Mouse (Mus musculus): ENCODE data around the gene Cldn15.
"Not testable (repeated sequence)": the region's sequence is repeated elsewhere in the genome, so short reads cannot be mapped to it uniquely, and the experiment has no call there.

The Cldn15 gene

DNA sequence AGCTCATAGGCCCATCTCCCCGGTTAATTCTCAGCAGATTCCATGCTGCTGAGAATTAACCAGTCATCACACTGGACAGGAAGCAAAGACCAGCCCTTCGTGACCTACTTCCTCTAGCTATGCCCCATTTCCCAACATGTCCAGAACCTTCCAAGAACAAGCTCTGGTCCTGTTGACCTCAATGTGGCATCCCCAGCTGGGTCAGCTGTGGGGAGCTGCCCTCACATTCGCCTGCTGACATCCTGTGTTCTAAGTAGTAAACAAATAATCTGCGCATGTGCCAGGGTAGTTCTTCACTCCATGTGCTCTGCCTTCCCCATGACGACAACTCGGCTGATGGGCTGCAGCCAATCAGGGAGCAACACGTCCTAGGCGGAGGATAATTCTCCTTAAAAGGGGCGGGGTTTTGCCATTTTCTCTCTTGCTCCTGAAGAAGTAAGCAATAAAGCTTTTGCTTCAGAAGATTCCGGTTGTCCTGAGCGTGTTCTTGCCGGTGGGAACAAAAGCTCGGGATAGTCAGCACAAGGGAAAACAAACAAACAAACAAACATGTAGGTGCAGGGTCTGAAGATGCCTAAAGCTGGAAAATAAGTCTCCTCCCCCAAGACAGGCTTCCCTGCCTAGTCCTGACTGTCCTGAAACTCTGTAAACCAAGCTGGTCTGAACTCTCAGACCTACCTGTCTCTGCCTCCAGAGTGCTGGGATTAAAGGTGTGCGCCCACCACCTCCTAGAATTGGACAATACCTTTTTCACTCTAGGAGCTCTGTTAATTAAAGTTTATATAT, 16.7 kb upstream of the Cldn15 start:
- DNase-seq = not testable (repeated sequence)

DNA sequence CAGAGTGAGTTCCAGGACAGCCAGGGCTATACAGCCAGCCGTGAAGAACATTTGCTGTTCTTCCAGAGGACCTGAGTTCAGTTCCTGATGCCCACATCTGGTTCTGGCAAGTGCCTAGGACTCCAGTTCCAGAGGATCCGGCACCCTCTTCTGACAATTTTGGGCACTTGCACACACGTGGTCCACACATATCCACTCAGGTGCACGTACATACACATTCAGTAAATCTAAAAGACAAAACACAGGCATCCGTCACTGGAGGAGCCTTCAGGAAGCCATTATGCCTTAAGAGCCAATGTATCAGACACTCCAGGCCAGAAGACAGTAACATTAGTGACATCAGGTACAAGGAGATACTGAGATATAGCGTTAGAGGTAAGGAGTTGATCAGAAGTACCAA, 15.9 kb upstream of the Cldn15 start:
- DNase-seq = no peak

DNA sequence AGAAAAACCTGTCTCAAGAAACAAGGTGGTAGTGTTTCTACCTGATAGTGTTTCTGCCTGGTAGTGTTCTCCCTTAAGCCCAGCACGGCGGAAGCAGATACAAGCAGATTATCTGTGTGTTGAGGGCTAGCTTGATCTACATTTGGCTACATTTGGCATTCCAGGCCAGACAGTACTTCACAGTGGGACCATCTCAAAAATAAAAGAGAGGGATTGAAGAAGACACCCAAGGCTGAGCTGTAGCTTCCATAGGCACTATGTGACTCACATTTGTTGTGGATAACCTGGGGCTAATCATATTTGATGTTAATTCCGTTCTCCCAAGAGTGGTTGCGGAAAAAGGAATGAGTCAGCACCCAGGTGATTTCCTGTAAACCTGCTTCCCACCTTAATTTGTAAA, 14.3 kb upstream of the Cldn15 start:
- no peak for DNase-seq

DNA sequence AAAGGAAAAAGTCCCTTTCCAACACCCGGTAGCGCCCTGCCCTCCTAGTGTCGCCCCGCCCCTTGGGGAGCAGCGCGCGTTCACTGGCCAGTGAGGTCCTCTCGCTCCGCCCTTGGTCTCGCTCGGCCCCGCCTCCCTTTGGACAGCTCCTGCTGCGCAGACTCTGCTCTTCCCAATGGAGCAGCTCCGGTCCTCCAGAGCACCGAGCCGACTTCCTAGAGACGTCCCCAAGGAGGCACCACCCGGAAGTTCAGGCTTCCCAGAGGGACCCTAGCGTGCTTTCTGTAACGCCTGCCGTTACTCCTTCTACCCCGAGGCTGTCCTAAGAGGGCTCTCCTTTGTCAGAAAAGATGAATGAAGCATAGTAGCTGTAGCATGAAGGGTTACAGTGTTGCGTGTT, 13.4 kb upstream of the Cldn15 start, which contains the start of gene Fis1:
TSS of gene Fis1 (plus strand) at position 261 of the 400 bp plus-strand sequence.
- peak; percentile 93 for DNase-seq

DNA sequence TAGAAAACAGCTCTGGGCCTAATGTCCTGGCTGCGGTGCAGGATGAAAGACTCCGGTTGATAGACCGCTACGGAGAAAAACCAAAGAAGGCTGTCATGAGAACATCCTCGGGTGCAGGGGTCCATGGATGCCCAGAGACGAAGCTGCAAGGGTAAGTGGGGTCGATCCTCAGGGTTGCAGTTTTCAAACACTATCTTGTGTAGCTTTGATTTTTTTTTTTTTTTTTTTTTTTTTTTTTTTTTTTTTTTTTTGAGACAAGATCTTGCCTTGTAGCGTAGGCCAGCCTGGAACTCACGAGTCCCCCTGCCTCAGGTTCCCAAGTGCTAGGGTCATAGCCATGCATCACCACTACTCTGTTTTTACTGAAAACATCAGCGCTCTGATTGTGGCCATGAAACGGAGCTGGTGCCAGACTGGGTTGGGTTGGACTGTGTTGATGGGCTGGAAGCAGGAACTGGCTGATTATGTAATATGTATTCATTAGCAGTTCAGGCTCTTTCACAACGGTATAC, 12.9 kb upstream of the Cldn15 start:
- no peak for DNase-seq

DNA sequence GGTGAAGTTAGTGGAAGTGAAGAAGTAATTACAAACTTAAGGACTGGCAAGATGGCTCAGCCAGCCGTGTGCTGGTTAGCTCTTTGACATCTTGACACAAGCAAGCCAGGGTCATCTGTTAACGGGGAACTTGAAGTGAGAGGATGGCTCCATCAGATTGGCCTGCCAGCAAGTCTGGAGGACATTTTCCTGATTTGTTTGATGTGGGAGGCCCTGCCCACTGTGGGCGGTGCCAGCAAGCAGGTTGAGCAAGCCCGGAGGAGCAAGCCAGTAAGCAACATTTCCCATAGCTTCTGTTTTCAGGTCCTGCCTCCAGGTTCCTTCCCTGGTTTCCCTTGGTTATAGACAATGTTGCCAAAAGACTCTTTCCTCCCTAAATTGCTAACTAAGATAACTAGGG, 10.8 kb upstream of the Cldn15 start:
- no peak for DNase-seq

DNA sequence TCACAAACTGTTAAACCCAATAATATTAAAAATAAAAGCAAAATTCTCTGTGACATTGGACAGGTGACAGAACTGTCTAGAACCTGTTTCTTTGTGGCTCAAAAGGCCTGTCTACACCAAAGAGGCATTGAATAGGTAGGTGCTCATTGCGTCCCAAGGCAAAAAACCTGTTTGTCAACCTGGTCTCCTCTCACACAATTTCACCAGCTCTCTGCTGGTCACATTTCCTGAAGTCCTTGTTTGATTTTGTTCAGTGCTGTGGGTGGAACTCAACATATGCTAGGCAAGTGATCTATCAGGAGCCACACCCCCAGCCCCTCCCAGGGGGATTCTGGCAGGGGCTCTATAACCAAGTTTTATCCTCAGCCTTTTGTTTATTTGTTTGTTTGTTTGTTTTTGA, 9.2 kb upstream of the Cldn15 start:
- no peak for DNase-seq

DNA sequence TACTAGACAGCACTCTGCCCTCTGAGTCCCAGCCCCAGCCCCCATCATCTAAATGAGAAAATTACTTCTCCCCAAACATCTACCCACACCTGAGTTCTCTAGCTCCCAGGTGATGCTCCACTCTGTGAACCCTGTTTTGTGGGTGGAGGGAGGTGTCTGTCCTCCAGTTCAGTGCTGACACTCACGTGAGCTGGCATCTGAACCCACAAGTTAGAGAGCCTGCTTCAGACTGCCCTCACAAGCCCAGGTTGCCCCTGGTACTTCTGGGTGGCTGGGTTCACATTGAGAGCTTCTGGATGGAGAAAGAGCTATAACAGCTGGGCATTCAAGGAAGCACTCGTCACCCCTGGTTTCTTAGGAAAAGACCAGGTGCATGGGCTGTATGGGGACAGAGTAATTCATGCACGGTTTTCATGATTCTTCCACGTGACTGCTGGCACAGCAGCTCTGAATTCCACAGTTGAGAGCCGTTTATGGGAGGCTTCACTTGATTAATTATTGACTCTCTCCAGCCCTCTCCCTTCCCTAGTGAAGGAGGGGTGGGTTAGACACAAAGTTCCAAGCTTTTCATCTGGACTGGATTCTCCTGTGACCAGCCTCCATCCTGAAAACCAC, 7.3 kb upstream of the Cldn15 start:
- no peak for DNase-seq

DNA sequence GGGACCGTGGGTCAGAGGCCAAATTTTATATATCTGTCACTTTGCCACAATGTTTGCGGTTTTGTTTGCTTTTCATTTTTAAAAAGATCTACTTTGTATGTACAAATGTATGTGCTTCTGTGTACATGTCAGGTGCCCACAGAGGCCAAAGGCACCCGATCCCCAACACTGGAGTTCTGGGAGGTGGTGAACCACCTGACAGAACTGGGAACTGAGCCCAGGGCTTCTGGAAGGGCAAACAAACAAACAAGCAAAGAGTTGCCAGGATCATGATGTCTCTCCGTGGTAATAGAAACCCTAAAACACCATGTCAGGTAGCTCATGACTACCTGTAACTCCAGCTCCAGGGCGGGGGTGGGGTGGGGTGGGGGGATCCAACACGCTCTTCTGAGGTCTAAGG, 6.4 kb upstream of the Cldn15 start:
- no peak for DNase-seq

DNA sequence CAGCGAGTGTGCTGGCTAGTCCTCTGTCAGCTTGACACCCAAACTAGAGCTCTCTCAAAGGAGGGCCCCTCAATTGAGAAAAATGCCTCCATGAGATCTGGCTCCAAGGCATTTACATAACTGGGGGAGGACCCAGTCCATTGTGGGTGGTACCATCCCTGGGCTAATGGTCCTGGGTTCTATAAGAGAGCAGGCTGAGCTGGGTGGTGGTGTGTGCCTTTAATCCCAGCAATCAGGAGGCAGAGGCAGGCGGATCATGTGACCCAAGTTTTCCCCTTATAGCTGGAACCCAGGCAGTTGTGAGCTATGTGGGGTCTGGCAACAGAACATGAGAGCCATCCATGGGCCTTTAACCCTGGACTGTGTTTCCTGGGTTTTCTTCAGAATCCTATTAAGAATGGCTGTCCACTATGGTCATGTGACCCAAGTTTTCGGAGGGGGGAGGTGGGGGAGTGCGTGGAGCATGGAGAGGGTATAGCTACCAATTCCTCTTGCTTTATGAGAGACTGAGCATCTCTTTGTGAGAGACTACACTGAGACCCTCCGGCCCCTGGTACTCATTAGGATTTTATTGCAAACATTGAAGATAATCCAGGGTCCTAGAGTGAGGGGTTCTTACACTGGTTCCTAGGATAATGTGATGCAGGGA, 5.0 kb upstream of the Cldn15 start:
- DNase-seq = no peak

DNA sequence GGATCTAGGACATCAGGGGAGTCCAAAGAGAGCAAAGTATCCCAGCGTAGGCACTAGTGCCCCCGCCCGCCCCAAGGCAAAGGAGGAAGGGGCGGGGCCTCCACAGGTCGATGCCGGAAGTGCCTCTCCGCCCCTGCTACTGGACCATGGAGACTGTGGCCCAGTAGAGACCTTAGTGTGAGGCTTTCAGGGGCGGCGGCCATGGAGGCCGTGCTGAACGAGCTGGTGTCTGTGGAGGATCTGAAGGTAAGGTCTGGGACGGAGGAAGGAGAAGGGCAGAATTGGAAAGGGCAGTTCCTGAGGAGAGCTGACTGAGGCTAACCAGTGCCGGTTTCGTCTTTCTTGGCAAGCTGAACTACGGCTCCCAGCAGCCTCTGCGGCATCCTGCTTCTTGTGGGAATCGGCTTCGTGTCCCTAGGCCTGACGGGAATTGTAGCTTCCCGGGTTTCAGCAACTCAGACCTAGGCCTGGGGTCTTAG, 4.4 kb upstream of the Cldn15 start:
- peak; percentile 81 for DNase-seq

DNA sequence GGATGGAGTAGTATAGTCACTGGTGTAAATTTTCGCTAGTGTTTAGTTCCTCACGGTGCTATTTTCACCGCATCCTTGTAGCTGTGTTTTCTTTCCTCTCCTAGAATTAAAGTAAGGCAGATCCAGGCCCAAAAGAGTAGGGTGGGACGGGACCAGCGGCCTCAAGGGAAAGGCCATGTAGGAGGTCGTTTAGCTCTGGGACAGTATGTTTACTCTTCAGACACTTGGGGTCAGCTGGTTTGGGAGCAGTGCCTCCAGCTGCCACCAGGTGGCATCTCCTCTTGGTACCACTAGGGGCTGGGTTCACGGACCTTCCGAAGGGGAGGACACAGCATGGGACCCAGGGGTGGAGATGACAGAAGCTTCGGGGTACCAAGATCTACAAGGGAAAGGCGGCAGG, 3.9 kb upstream of the Cldn15 start:
- peak; percentile 76 for DNase-seq

DNA sequence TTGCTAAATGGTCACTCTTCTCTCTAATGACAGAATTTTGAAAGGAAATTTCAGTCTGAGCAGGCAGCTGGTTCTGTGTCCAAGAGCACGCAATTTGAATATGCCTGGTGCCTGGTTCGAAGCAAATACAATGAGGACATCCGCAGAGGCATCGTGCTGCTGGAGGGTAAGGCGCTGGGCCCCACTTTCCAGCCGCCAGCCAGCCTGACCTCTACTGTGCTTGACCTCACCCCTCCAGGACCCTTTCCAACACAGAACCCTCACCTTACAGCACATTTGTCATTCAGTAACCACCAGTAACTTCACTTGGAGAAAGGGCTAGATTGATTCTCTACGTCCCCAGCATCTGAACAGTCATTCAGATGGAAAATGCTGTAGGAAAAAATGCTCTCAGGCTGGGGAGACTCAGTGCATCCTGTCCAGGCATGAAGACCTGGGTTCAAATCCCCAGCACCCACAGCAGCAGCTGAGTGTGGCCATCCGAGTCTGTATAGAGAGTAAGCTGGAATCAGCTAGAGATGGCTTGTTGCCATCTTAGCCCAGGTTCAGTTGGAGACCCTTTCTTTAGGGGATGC, 3.4 kb upstream of the Cldn15 start:
- DNase-seq = no peak

DNA sequence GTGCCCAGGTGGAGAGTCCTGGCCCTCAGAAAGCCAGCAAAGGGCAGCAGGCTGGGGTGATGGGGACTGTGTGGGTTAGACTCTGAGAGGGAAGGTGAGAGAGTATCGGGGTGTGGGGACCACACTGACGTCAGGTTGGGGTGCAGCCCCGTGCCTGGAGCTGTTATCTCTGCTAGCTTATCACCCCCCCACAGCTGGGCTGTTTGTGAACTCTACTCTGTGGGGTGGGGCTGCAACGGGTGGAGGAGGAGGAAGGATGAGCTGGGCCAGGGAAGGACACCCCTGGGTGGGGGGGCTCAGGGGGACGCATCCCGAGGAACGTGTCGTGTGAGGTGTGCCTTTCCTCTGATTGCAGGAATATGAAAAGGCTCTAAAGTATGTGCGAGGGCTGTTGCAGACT, 1.2 kb upstream of the Cldn15 start:
- no peak for DNase-seq

DNA sequence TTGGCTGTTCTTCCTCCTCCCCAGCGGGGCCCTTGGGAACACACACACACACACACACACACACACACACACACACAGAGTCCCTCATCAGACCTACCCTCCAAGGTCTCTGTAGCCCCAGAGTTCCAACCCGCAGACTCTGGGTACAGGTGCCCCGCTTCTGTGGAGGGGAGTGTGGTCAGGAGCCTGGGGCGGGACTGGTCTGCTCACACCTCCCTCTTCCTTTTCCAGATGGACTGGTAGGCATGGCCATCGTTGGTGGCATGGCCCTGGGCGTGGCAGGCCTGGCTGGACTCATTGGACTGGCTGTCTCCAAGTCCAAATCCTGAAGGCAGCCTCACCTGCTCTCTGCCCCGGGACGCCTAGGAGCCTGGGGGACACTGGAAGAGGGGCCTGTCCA, 730 bp upstream of the Cldn15 start:
- DNase-seq = no peak

DNA sequence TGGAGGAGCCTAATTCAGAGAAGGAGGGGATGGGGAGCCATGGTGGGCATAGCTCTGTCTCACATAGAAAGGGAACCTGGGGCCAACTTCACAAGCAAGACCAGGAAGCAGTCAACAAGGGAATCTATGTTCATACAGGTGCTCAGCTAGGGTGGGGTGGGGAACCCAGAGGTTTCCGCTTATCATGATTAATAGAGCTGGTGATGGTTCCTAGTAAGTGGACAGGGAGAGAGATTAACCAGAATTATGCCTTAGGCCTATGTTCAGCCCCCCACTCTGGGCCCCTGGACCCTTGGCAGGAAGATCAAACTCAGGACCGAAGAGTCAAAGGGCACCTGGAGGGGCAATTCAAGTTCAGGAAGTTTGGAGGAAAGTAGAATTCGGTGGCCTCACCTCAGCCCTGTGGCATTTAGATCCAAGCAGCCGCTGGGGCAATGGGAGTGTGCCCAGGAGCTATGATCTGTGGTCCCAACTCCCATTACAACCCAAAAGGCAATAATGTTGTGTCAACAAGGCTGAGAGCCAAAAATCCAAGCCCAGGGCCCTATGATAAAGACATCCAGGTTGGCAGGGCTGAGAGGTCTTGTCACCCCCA, 542 bp downstream of the Cldn15 start:
- DNase-seq = no peak

DNA sequence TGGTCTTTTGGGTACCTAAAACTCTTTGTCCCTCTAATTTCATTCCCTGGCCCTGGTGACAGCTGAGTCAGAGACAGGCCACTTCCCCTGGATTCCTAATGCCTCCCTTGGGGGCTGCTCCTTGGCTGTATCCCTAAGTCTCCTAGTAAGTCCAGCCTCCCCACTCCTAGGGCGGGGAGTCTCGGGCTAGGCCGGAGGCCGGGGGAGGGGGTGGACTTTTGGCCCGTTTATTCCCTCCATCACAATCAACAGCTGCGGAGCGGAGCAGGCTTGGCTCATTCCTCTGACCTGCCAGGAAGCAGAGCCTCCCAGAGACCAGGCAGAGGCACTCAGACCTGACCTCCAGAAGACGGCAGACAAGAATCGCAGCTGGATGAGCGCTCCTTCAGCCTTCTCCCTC, 1.2 kb downstream of the Cldn15 start:
- no peak for DNase-seq

DNA sequence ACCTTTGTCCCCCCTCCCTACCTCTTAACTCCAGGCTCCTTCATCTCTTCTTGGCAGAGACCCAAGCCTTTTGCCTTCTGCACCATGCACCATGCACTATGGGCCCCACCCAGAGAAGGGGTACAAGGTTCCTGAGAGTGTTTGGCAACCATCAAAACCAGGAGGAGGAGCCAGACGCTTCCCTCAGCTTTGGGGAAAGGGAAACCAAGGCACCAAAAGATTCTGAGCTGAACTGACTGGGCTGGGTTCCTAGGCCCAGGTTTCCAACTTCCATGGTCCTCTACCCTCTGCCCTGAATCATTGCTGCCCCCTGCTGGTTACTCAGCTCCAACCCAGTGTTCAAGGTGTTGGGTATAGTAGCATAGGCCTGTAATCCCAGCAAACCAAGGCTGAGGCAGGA, 4.3 kb downstream of the Cldn15 start:
- DNase-seq = peak; percentile 43

DNA sequence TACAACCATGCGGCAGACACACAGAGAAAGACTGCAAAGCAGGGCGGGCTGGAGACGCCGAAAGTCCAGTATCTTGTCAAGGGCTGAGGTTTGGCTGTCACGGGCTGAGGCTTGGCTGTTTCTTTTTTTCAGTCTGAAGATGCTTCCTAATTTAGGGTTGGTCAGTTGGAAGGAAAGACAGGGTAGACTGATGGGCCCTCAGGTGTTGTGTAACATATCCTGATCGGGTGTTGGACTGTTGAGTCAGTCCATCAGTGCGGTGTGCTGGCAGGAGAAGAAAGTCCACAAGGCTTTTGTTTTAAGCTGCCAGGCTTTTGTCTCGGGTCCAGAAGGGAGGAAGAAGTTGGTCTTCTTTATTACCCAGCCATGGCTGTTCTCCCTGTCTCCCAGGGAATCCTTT, 7.3 kb downstream of the Cldn15 start:
- no peak for DNase-seq

DNA sequence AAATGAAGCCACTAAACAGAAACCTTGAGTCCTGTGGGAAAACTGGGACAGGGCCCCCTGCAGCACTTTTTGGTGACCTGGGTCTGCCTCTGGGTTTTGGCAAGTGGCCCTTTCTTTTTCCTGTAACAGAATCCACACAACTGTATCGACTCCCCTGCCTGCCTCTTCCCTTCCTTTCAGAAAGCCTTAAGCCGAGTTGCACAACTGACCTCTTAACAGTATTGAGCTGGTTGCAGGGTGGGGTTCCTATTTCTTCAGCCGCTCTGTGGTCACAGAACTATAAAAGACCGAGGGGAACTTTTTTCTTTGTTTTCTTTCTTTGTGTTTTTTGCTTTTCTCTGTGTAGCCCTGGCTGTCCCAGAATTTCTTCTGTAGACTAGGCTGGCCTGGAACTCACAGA, 11.4 kb downstream of the Cldn15 start:
- no peak for DNase-seq

DNA sequence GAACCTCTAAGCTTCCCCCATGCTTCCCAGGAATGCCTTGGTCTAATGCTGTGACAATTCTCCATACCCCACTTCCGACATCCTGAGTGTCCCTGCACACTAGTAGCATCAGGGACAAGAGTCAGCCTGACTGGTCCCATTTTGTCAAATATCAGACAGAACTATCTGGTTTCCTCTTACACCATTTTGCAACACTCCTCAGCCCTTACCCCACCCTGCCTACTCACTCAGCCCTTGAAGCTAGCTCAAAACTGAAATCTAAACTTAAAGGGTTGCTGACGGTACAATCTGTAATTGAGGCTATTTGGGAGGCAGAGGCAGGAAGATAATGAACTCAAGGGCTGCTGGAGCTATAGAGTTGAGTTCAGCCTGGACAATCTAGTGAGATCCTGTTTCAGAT, 13.3 kb downstream of the Cldn15 start:
- DNase-seq = no peak

DNA sequence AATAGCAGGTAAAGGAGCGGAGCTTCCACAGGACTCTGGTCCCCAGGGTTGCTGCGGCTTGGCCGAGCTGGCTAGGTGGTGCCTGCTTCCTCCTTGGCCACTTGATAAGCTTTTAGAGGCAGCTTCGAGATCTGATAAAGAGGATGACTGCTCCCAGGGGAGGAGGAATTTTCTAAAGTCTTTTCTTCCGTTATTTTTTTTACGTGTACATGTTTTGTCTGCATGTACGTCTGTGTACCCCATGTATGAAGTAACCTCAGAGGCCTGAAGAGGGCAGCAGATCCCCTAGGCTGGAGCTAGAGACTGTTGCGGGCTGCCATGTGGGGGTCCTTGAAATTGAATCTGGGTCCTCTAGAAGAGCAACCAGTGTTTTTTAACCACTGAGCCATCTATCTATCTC, 14.6 kb downstream of the Cldn15 start:
- DNase-seq = no peak

DNA sequence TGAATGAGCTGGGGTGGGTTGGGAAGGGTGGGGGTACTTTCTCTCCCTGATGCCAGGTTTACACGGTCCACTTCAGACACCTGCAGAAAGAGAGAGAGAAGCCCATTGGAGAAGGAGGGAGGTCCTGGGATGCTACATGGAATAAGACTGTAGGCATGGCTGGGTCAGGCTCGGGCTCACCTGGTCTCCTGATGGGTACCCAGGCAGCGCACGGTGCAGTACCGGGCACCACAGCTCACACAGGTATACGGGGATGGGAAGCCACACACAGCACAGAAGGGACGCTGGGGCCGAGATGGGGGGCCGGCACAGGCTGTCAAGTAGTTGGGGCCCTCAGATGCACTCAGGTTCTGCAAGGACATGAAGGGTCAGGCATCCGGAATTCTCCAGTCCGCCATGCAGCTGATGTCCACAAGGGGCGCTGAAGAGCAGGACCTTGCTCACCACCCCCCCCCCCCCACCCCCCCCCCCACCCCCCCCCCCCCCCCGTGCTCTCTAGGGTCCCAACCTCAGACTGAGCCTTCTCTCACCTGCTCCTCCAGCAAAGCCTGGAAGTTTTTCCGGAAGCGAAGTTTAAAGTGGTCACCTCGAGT, 16.0 kb downstream of the Cldn15 start:
- DNase-seq = peak; percentile 65

Measured in right cerebral cortex, postnatal 4 days (tissue).